13 mouse cellular contexts compared by ENCODE assay signal in genomic region chr6:97222931-97223467, GRCm38 (mm10). TPM values are rescaled to one million over a fixed set of nuclear protein-coding genes. Genes with fewer than 3 reads are reported as not detected.
DNase-seq lines count a peak whose midpoint lies in the region; ATAC-seq and TF ChIP-seq lines count a peak whose summit lies in the region.
"Had no signal": no experiment of that assay in that cellular context is flagged by ENCODE, and none has a peak within 500 bp of the region (broad histone marks: within the 10 kb centered on the region; RNA-seq: fewer than 3 reads in every experiment).

No protein-coding gene starts in this region.

- ATAC-seq in kidney, postnatal 0 days (replicated peaks; ENCODE audit: low FRiP score, low read depth), result no peak
- ATAC-seq in kidney, embryonic 16.5 days (ENCODE audit: low FRiP score, low TSS enrichment), result no peak
- peak; percentile 43 for ATAC-seq in common myeloid progenitor, adult 5-6 weeks (replicated peaks; ENCODE audit: low read depth, poor library complexity, severe bottlenecking)
- peak; percentile 55; the same call in 1 of the 2 replicates for ATAC-seq in limb, embryonic 14.5 days (ENCODE audit: low FRiP score, low read depth)
- ATAC-seq in intestine, postnatal 0 days, result no peak
- ATAC-seq: intestine, embryonic 15.5 days; Patski had no signal

- H3K36me3 ChIP-seq in kidney, postnatal 0 days (ENCODE audit: insufficient read depth, low read length), result no peaks in the 10 kb centered on the region
- H3K36me3 ChIP-seq in kidney, embryonic 16.5 days (ENCODE audit: insufficient read depth, low read length), result no peaks in the 10 kb centered on the region
- no peaks in the 10 kb centered on the region for H3K36me3 ChIP-seq in limb, embryonic 14.5 days (ENCODE audit: control insufficient read depth, insufficient read depth, low read length)
- peaks cover 22% of the 10 kb centered on the region for H3K36me3 ChIP-seq in myocyte (ENCODE audit: control insufficient read depth, insufficient read depth)
- H3K36me3 ChIP-seq in intestine, postnatal 0 days (ENCODE audit: control insufficient read depth, insufficient read depth), result peaks cover 16% of the 10 kb centered on the region; the same call in 1 of the 2 replicates

- no peaks in the 10 kb centered on the region for H3K27me3 ChIP-seq in kidney, postnatal 0 days (ENCODE audit: insufficient read depth, low read length)
- no peaks in the 10 kb centered on the region for H3K27me3 ChIP-seq in kidney, embryonic 16.5 days (ENCODE audit: insufficient read depth, low read length)
- H3K27me3 ChIP-seq in limb, embryonic 14.5 days (ENCODE audit: control insufficient read depth, insufficient read depth, low read length), result no peaks in the 10 kb centered on the region
- H3K27me3 ChIP-seq in myocyte (ENCODE audit: control insufficient read depth, insufficient read depth, insufficient read length), result no peaks in the 10 kb centered on the region
- no peaks in the 10 kb centered on the region for H3K27me3 ChIP-seq in intestine, postnatal 0 days (replicated peaks; ENCODE audit: control insufficient read depth, insufficient read depth, low read length)
- H3K27me3 ChIP-seq: intestine, embryonic 15.5 days; Patski had no signal

- H3K9ac ChIP-seq in kidney, postnatal 0 days (ENCODE audit: low read depth, low read length), result no peak overlapping the region
- no peak overlapping the region for H3K9ac ChIP-seq in kidney, embryonic 16.5 days (replicated peaks; ENCODE audit: low read length)
- H3K9ac ChIP-seq in limb, embryonic 14.5 days (ENCODE audit: low read depth, low read length, severe bottlenecking), result no peak overlapping the region
- H3K9ac ChIP-seq in intestine, postnatal 0 days (ENCODE audit: low read depth, low read length), result no peak overlapping the region
- H3K9ac ChIP-seq: intestine, embryonic 15.5 days had no signal

- WGBS in kidney, postnatal 0 days, result 52% methylated on average over 5 of the region's 5 CpGs
- 64% methylated on average over 5 of the region's 5 CpGs for WGBS in kidney, embryonic 16.5 days
- 56% methylated on average over 5 of the region's 5 CpGs for WGBS in limb, embryonic 14.5 days
- WGBS in intestine, postnatal 0 days, result 44% methylated on average over 5 of the region's 5 CpGs

- H3ac ChIP-seq in myocyte (ENCODE audit: control insufficient read depth, insufficient read length), result no peak overlapping the region

- no peak for TF ChIP-seq CTCF in kidney, postnatal 0 days (IDR thresholded peaks at IDR 0.05; ENCODE audit: low read depth)
- no peak for TF ChIP-seq CTCF in intestine, postnatal 0 days (IDR thresholded peaks at IDR 0.05; ENCODE audit: low read depth)

- H3K79me2 ChIP-seq in myocyte (ENCODE audit: control insufficient read depth, insufficient read depth), result peaks cover 69% of the 10 kb centered on the region

- TF ChIP-seq POLR2A in limb, embryonic 14.5 days (IDR thresholded peaks at IDR 0.05; ENCODE audit: borderline replicate concordance, extremely low read depth, insufficient read depth, insufficient read length), result no peak
- TF ChIP-seq POLR2A in myocyte (IDR thresholded peaks at IDR 0.05; ENCODE audit: insufficient read length, low read depth), result no peak

- 0 out of 2 replicates have a peak overlapping the region, but pooled peaks have one; percentile 0 for H3K4me2 ChIP-seq in kidney, postnatal 0 days (ENCODE audit: low read length)
- H3K4me2 ChIP-seq in kidney, embryonic 16.5 days (replicated peaks; ENCODE audit: low read depth, low read length), result no peak overlapping the region
- no peak overlapping the region for H3K4me2 ChIP-seq in limb, embryonic 14.5 days (replicated peaks; ENCODE audit: low read depth, low read length, severe bottlenecking)
- H3K4me2 ChIP-seq in myocyte (ENCODE audit: low read depth), result peak overlapping the region; percentile 68
- no peak overlapping the region for H3K4me2 ChIP-seq in intestine, postnatal 0 days (replicated peaks; ENCODE audit: low read depth)
- H3K4me2 ChIP-seq: intestine, embryonic 15.5 days had no signal

- peak; percentile 2 for DNase-seq in kidney, postnatal 0 days (ENCODE audit: low spot score)
- peak; percentile 39 for DNase-seq in limb, embryonic 14.5 days (ENCODE audit: low spot score)
- no peak for DNase-seq in embryo, embryonic 10.5 days (ENCODE audit: low spot score)
- no peak for DNase-seq in ovary, postnatal 36 days (ENCODE audit: low spot score)
- DNase-seq: gastrocnemius, postnatal 25 days; thymus, postnatal 4 days had no signal

- H3K4me1 ChIP-seq in kidney, postnatal 0 days (replicated peaks; ENCODE audit: insufficient read depth, low read length), result peaks cover 11% of the 10 kb centered on the region; the same call in 1 of the 2 replicates
- peaks cover 12% of the 10 kb centered on the region for H3K4me1 ChIP-seq in kidney, embryonic 16.5 days (ENCODE audit: insufficient read depth, low read length)
- peaks cover 7% of the 10 kb centered on the region; the same call in 1 of the 2 replicates for H3K4me1 ChIP-seq in limb, embryonic 14.5 days (ENCODE audit: control insufficient read depth, insufficient read depth, low read length)
- H3K4me1 ChIP-seq in intestine, postnatal 0 days (replicated peaks; ENCODE audit: control insufficient read depth, insufficient read depth, low read length), result no peaks in the 10 kb centered on the region; the same call in 1 of the 2 replicates
- H3K4me1 ChIP-seq: intestine, embryonic 15.5 days had no signal

- no peaks in the 10 kb centered on the region for H3K9me3 ChIP-seq in kidney, postnatal 0 days (replicated peaks; ENCODE audit: low read length)
- no peaks in the 10 kb centered on the region for H3K9me3 ChIP-seq in kidney, embryonic 16.5 days (ENCODE audit: low read length)
- no peaks in the 10 kb centered on the region for H3K9me3 ChIP-seq in limb, embryonic 14.5 days (ENCODE audit: control insufficient read depth, low read length)
- no peaks in the 10 kb centered on the region for H3K9me3 ChIP-seq in intestine, postnatal 0 days (ENCODE audit: control insufficient read depth)
- H3K9me3 ChIP-seq: intestine, embryonic 15.5 days had no signal

- H3K4me3 ChIP-seq in kidney, postnatal 0 days (replicated peaks; ENCODE audit: low read depth, low read length), result no peak overlapping the region
- no peak overlapping the region for H3K4me3 ChIP-seq in kidney, embryonic 16.5 days (ENCODE audit: low read length)
- H3K4me3 ChIP-seq in limb, embryonic 14.5 days (replicated peaks; ENCODE audit: low read length), result no peak overlapping the region
- H3K4me3 ChIP-seq in myocyte, result peak overlapping the region; percentile 5
- H3K4me3 ChIP-seq in intestine, postnatal 0 days (ENCODE audit: low read depth, low read length), result no peak overlapping the region
- H3K4me3 ChIP-seq: intestine, embryonic 15.5 days had no signal

- no peak overlapping the region for H3K27ac ChIP-seq in kidney, postnatal 0 days
- no peak overlapping the region for H3K27ac ChIP-seq in kidney, embryonic 16.5 days (ENCODE audit: low read length)
- H3K27ac ChIP-seq in limb, embryonic 14.5 days (replicated peaks; ENCODE audit: low read depth, low read length), result no peak overlapping the region
- no peak overlapping the region for H3K27ac ChIP-seq in intestine, postnatal 0 days (ENCODE audit: low read depth, low read length)
- H3K27ac ChIP-seq: intestine, embryonic 15.5 days had no signal

TF ChIP-seq in myocyte, 11 proteins besides CTCF, POLR2A, EP300 and RAD21 (continues in another document):
- TF ChIP-seq MYOG (IDR thresholded peaks at IDR 0.05; ENCODE audit: control insufficient read depth in 1 of 3, insufficient read depth in 1 of 3, insufficient read length in 2 of 3, low read depth in 2 of 3), result peak in 2 of 3 experiments; percentile 18 to 37
- TF ChIP-seq MYOD1 (IDR thresholded peaks at IDR 0.05; ENCODE audit: control insufficient read depth in 1 of 3, insufficient read length in 2 of 3, low read depth in 2 of 3), result peak; percentile 90 to 92 (median 90)
- TF ChIP-seq SRF (IDR thresholded peaks at IDR 0.05; ENCODE audit: control insufficient read depth, insufficient read length, low read depth), result no peak
- no peak for TF ChIP-seq USF1 (IDR thresholded peaks at IDR 0.05; ENCODE audit: low read depth)

RNA-seq across cellular contexts. Expression of gene Arl6ip5, which starts 12.5 kb away (rescaled TPM):
- polyA plus RNA-seq in kidney, postnatal 0 days (2015; fragmentation: Nextera tagmentation; extraction: Ambion mirVana), result 64.9 and 72.3 TPM in 2 replicates
- 72.1 and 77.2 TPM in 2 replicates for polyA plus RNA-seq in kidney, embryonic 16.5 days (2015; fragmentation: Nextera tagmentation; extraction: Ambion mirVana)
- total RNA-seq in common myeloid progenitor, adult 5-6 weeks (2017), result 58.9 and 73.4 TPM in 2 replicates
- polyA plus RNA-seq in limb, embryonic 14.5 days (2012; rRNA removed), result 79.8 and 81.3 TPM in 2 replicates
- 48.6 and 49.1 TPM in 2 replicates for polyA plus RNA-seq in limb, embryonic 14.5 days (2014; fragmentation: Nextera tagmentation; extraction: Ambion mirVana)
- 750 TPM for polyA plus RNA-seq in myocyte (2012; fragmentation: generic; extraction: Trizol)
- polyA plus RNA-seq in intestine, postnatal 0 days (2015; fragmentation: Nextera tagmentation; extraction: Ambion mirVana), result 71.4 and 73.4 TPM in 2 replicates

RNA-seq across cellular contexts. Expression of gene Uba3, which starts 17.6 kb away (rescaled TPM):
- polyA plus RNA-seq in kidney, postnatal 0 days (2015; fragmentation: Nextera tagmentation; extraction: Ambion mirVana), result 57.1 TPM in 2 replicates
- polyA plus RNA-seq in kidney, embryonic 16.5 days (2015; fragmentation: Nextera tagmentation; extraction: Ambion mirVana), result 72.6 and 76.3 TPM in 2 replicates
- total RNA-seq in common myeloid progenitor, adult 5-6 weeks (2017), result 66.2 and 66.3 TPM in 2 replicates
- 70.4 and 81.1 TPM in 2 replicates for polyA plus RNA-seq in limb, embryonic 14.5 days (2012; rRNA removed)
- 76.2 and 77.6 TPM in 2 replicates for polyA plus RNA-seq in limb, embryonic 14.5 days (2014; fragmentation: Nextera tagmentation; extraction: Ambion mirVana)
- 43.7 TPM for polyA plus RNA-seq in myocyte (2012; fragmentation: generic; extraction: Trizol)
- 28.4 and 28.5 TPM in 2 replicates for polyA plus RNA-seq in intestine, postnatal 0 days (2015; fragmentation: Nextera tagmentation; extraction: Ambion mirVana)

RNA-seq across cellular contexts. Expression of gene Lmod3, which starts 29.6 kb away (rescaled TPM):
- polyA plus RNA-seq in kidney, postnatal 0 days (2015; fragmentation: Nextera tagmentation; extraction: Ambion mirVana), result 0.31 and 0.36 TPM in 2 replicates
- 0.15 and 0.52 TPM in 2 replicates for polyA plus RNA-seq in kidney, embryonic 16.5 days (2015; fragmentation: Nextera tagmentation; extraction: Ambion mirVana)
- total RNA-seq in common myeloid progenitor, adult 5-6 weeks (2017), result not detected in 2 replicates
- polyA plus RNA-seq in limb, embryonic 14.5 days (2012; rRNA removed), result 6.6 and 11.9 TPM in 2 replicates
- 9.4 and 12.2 TPM in 2 replicates for polyA plus RNA-seq in limb, embryonic 14.5 days (2014; fragmentation: Nextera tagmentation; extraction: Ambion mirVana)
- polyA plus RNA-seq in myocyte (2012; fragmentation: generic; extraction: Trizol), result 55.6 TPM
- 0.08 and 0.13 TPM in 2 replicates for polyA plus RNA-seq in intestine, postnatal 0 days (2015; fragmentation: Nextera tagmentation; extraction: Ambion mirVana)
- total RNA-seq: neutrophil, adult 5-6 weeks had no signal
- polyA plus RNA-seq: Patski had no signal

RNA-seq across cellular contexts. Expression of gene Tmf1, which starts 44.1 kb away (rescaled TPM):
- polyA plus RNA-seq in kidney, postnatal 0 days (2015; fragmentation: Nextera tagmentation; extraction: Ambion mirVana), result 48.6 and 50.7 TPM in 2 replicates
- 28.1 and 28.7 TPM in 2 replicates for polyA plus RNA-seq in kidney, embryonic 16.5 days (2015; fragmentation: Nextera tagmentation; extraction: Ambion mirVana)
- total RNA-seq in common myeloid progenitor, adult 5-6 weeks (2017), result 98.7 and 132 TPM in 2 replicates
- polyA plus RNA-seq in limb, embryonic 14.5 days (2012; rRNA removed), result 3.8 and 6.2 TPM in 2 replicates
- polyA plus RNA-seq in limb, embryonic 14.5 days (2014; fragmentation: Nextera tagmentation; extraction: Ambion mirVana), result 34.8 and 35.3 TPM in 2 replicates
- 11.7 TPM for polyA plus RNA-seq in myocyte (2012; fragmentation: generic; extraction: Trizol)
- 42.1 and 46.0 TPM in 2 replicates for polyA plus RNA-seq in intestine, postnatal 0 days (2015; fragmentation: Nextera tagmentation; extraction: Ambion mirVana)

Comparison
In these comparisons a context has a peak if more than half of its experiments do, and no peak if none do; other contexts are left out.
1. H3K4me2 ChIP-seq: peak in kidney, postnatal 0 days (single experiment) and myocyte (single experiment); none in kidney, embryonic 16.5 days (single experiment), limb, embryonic 14.5 days (single experiment) and intestine, postnatal 0 days (single experiment).
2. ATAC-seq: peak in common myeloid progenitor, adult 5-6 weeks (single experiment) and limb, embryonic 14.5 days (single experiment); none in kidney, postnatal 0 days (single experiment), kidney, embryonic 16.5 days (single experiment) and intestine, postnatal 0 days (single experiment).
3. DNase-seq: peak in kidney, postnatal 0 days (single experiment) and limb, embryonic 14.5 days (single experiment); none in embryo, embryonic 10.5 days (single experiment) and ovary, postnatal 36 days (single experiment).